Mouse (Mus musculus) heart, embryonic 15.5 days (tissue): ENCODE data around the gene Ofcc1. TPM values are rescaled to one million over a fixed set of nuclear protein-coding genes. Genes with fewer than 3 reads are reported as not detected.

Experiments
- ATAC-seq: fragments of 200-750 bp; cut with Nextera tagmentation; replicated peaks from 2 replicates; pipeline ENCODE4 v1.8.0; 2017; ENCODE audit warnings: low read depth, moderate TSS enrichment; ENCODE audit not compliant: insufficient number of reproducible peaks, insufficient read depth, low FRiP score
- H3K27ac ChIP-seq: fragments of 300-500 bp; sonication (generic); 2 replicates; pipeline ENCODE4 v1.5.1; 2015; ENCODE audit warnings: mild to moderate bottlenecking, inconsistent platforms
- H3K27me3 ChIP-seq: fragments of 300-500 bp; sonication (generic); 2 replicates; pipeline ENCODE4 v1.6.1; 2015; ENCODE audit warnings: inconsistent platforms
- H3K36me3 ChIP-seq: fragments of 300-500 bp; sonication (generic); 2 replicates; pipeline ENCODE4 v1.6.1; 2015; ENCODE audit warnings: mild to moderate bottlenecking, inconsistent platforms
- H3K4me1 ChIP-seq: fragments of 300-500 bp; sonication (generic); replicated peaks from 2 replicates; pipeline ENCODE4 v1.6.1; 2015; ENCODE audit warnings: inconsistent platforms
- H3K4me2 ChIP-seq: fragments of 300-500 bp; sonication (generic); 2 replicates; pipeline ENCODE4 v1.6.1; 2015; ENCODE audit warnings: inconsistent platforms, mild to moderate bottlenecking, moderate library complexity
- H3K4me3 ChIP-seq: fragments of 300-500 bp; sonication (generic); 2 replicates; pipeline ENCODE4 v1.5.1; 2015; ENCODE audit warnings: mild to moderate bottlenecking, inconsistent platforms
- H3K9ac ChIP-seq: fragments of 300-500 bp; sonication (generic); 2 replicates; pipeline ENCODE4 v1.6.1; 2015; ENCODE audit warnings: mild to moderate bottlenecking, inconsistent platforms
- H3K9me3 ChIP-seq: fragments of 300-500 bp; sonication (generic); replicated peaks from 2 replicates; pipeline ENCODE4 v1.6.1; 2016; ENCODE audit warnings: inconsistent platforms
- WGBS: fragments of 180-500 bp; shearing (Covaris S2); methylation state at CpG from one replicate; pipeline ENCODE4 v1.1.7; 2015; ENCODE audit warnings: mixed read lengths; 5-methylcytosine and 5-hydroxymethylcytosine counted together
- polyA plus RNA-seq: library from polyadenylated mRNA; unstranded; fragments of >200 nt; fragmentation: Nextera tagmentation; extraction: Ambion mirVana; gene quantifications from 2 replicates; pipeline ENCODE4 v1.2.1, GENCODE M21; 2015

The Ofcc1 gene
- polyA plus RNA-seq, 1 experiment from 2014 or later: not detected

DNA sequence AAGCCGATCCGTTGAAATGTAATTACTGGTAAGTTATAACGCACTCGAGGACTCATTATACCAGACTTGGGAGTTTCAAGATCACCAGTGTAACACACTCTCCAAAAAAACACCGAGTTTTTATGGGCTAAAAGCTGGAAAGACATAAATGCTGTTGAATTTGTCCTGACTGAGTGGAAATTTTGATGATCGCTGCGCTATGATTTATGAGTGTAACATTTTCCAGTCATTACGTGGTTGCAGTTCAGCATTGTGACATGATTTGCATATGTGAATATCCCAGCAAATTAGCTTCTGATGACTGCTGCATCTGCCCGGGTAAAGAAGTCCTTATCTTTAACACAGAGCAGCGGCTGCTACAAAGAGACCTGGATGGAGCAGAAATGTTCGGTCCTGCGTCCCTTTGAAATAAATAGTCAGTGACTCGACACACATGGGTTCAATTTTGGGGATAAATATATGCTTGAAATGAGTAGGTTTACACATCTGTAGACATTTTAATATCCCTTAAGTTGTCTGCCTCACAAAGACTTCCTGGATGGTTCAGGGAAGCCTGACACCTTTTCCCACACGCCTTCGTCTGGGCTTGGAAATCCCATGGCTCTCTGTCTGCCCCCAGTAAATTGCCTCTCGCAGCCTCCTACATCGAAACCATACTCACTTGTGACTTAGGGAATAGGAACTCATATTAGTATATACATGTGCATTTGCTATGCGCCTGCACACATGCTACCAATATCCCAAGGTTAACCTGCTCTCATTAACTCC lies 381.8 kb downstream of the Ofcc1 start:
- no peaks in the 10 kb centered on the region for H3K9me3 ChIP-seq
- no peak overlapping the region for H3K9ac ChIP-seq
- H3K4me2 ChIP-seq: no peak overlapping the region
- no peak overlapping the region for H3K4me3 ChIP-seq
- 79% methylated on average over 18 of the region's 18 CpGs for WGBS
- no peaks in the 10 kb centered on the region for H3K27me3 ChIP-seq
- no peak for ATAC-seq
- no peaks in the 10 kb centered on the region for H3K36me3 ChIP-seq
- H3K27ac ChIP-seq: no peak overlapping the region
- no peaks in the 10 kb centered on the region for H3K4me1 ChIP-seq

- no peak overlapping the region for H3K4me2 ChIP-seq
- 73% methylated on average over 8 of the region's 8 CpGs for WGBS
Measured at GRCm38 (mm10) chr13:39968349-39969016, 392.8 kb downstream of the Ofcc1 start.

DNA sequence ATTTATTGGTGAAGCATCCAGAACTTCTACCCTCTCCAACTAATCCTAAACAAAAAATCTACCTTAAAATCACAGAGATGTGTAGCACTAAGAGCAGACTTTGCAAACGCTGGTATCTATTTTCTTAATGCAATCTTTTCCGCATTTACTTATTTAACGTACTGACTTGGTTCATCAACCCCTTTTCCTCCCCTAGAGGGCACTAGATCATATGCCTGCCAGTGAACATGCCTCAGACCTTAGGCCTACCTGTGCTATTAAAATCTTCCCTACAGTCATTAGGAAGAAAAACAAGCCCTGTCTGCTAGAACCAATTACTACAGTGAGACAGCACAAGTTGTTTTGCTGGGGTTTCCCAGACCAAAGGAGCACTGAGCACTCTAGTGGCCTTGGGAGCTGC lies 404.0 kb downstream of the Ofcc1 start:
- 62% methylated on average over 3 of the region's 3 CpGs for WGBS
- H3K4me2 ChIP-seq: no peak overlapping the region
- no peaks in the 10 kb centered on the region for H3K27me3 ChIP-seq
- no peak overlapping the region for H3K27ac ChIP-seq
- H3K4me1 ChIP-seq: no peaks in the 10 kb centered on the region
- ATAC-seq: no peak
- H3K9me3 ChIP-seq: no peaks in the 10 kb centered on the region
- H3K9ac ChIP-seq: no peak overlapping the region
- no peak overlapping the region for H3K4me3 ChIP-seq
- H3K36me3 ChIP-seq: no peaks in the 10 kb centered on the region

More at GRCm38 (mm10) chr13:39968349-39969016, 392.8 kb downstream of the Ofcc1 start:
- ATAC-seq: no peak
- Histone ChIP-seq H3K27ac (no peak overlapping the region), H3K9me3 (no peaks in the 10 kb centered on the region), H3K4me1 (no peaks in the 10 kb centered on the region), H3K27me3 (no peaks in the 10 kb centered on the region), H3K9ac (no peak overlapping the region), H3K4me3 (no peak overlapping the region), H3K36me3 (no peaks in the 10 kb centered on the region)

DNA sequence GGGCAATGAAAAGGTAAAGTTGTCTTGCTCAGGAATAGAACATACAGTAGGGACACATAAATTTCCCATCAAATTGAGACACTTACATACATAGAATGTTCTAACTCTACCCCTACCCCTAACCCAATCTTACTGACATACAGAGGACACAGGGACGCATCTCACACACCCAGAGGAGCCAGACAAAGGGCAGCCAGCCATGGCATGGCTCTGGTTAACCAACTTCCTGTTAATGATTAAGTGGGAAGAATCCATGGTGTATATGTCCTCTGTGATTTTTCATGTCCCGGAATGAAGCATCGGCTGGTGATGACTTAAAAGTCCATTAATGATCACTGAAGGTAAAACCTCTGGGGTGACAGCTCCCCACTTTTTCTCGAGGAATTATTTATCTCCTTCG lies 405.2 kb downstream of the Ofcc1 start:
- no peaks in the 10 kb centered on the region for H3K9me3 ChIP-seq
- H3K4me3 ChIP-seq: no peak overlapping the region
- no peaks in the 10 kb centered on the region for H3K27me3 ChIP-seq
- no peak overlapping the region for H3K4me2 ChIP-seq
- no peaks in the 10 kb centered on the region for H3K36me3 ChIP-seq
- H3K9ac ChIP-seq: no peak overlapping the region
- H3K4me1 ChIP-seq: no peaks in the 10 kb centered on the region
- no peak for ATAC-seq
- 80% methylated on average over 5 of the region's 5 CpGs for WGBS
- H3K27ac ChIP-seq: no peak overlapping the region
